Mouse (Mus musculus) kidney, embryonic 16.5 days (tissue): ENCODE results near the gene Ldlrad3. TPM values are rescaled to one million over a fixed set of nuclear protein-coding genes. Genes with fewer than 3 reads are reported as not detected.

Experiments used
- ATAC-seq: fragments of 200-750 bp; cut with Nextera tagmentation; 2 replicates; pipeline ENCODE4 v1.8.0; 2017; ENCODE audit warnings: moderate TSS enrichment; ENCODE audit not compliant: low FRiP score, low TSS enrichment
- H3K27ac ChIP-seq: fragments of 300-500 bp; sonication (generic); 2 replicates; pipeline ENCODE4 v1.5.1; 2014; ENCODE audit warnings: low read length
- H3K27me3 ChIP-seq: fragments of 300-500 bp; sonication (generic); 2 replicates; pipeline ENCODE4 v1.6.1; 2014; ENCODE audit warnings: low read length, control low read depth, mixed read lengths; ENCODE audit not compliant: insufficient read depth
- H3K36me3 ChIP-seq: fragments of 300-500 bp; sonication (generic); 2 replicates; pipeline ENCODE4 v1.6.1; 2014; ENCODE audit warnings: low read length, control low read depth, mixed read lengths; ENCODE audit not compliant: insufficient read depth
- H3K4me1 ChIP-seq: fragments of 300-500 bp; sonication (generic); 2 replicates; pipeline ENCODE4 v1.6.1; 2014; ENCODE audit warnings: low read length, control low read depth, mixed read lengths; ENCODE audit not compliant: insufficient read depth
- H3K4me2 ChIP-seq: fragments of 300-500 bp; sonication (generic); replicated peaks from 2 replicates; pipeline ENCODE4 v1.6.1; 2014; ENCODE audit warnings: low read depth, low read length
- H3K4me3 ChIP-seq: fragments of 300-500 bp; sonication (generic); 2 replicates; pipeline ENCODE4 v1.5.1; 2014; ENCODE audit warnings: mild to moderate bottlenecking, low read length
- H3K9ac ChIP-seq: fragments of 300-500 bp; sonication (generic); replicated peaks from 2 replicates; pipeline ENCODE4 v1.6.1; 2014; ENCODE audit warnings: low read length
- H3K9me3 ChIP-seq: fragments of 300-500 bp; sonication (generic); 2 replicates; pipeline ENCODE4 v1.6.1; 2016; ENCODE audit warnings: low read length, control low read depth
- WGBS: fragments of 180-500 bp; shearing (Covaris S2); extraction: QIAGEN DNeasy Blood & Tissue Kit; methylation state at CpG from one replicate; pipeline ENCODE4 v1.1.7; 2014; 5-methylcytosine and 5-hydroxymethylcytosine counted together
- polyA plus RNA-seq: library from polyadenylated mRNA; unstranded; fragments of >200 nt; fragmentation: Nextera tagmentation; extraction: Ambion mirVana; gene quantifications from 2 replicates; pipeline ENCODE4 v1.2.1, GENCODE M21; 2015

Ldlrad3 gene
- polyA plus RNA-seq, 1 experiment from 2014 or later = 38.3 TPM

GRCm38 (mm10) chr2:102052951-102053660 is 133.1 kb downstream of the Ldlrad3 start:
- Histone ChIP-seq H3K4me2 (no peak overlapping the region), H3K36me3 (peaks cover 8% of the 10 kb centered on the region), H3K9me3 (no peaks in the 10 kb centered on the region), H3K4me1 (peaks cover 18% of the 10 kb centered on the region; the same call in 1 of the 2 replicates), H3K27me3 (no peaks in the 10 kb centered on the region), H3K4me3 (no peak overlapping the region), H3K9ac (no peak overlapping the region), H3K27ac (no peak overlapping the region)
- WGBS = 78% methylated on average over 10 of the region's 10 CpGs
- no peak for ATAC-seq

- Histone ChIP-seq H3K4me3 (no peak overlapping the region), H3K27me3 (no peaks in the 10 kb centered on the region), H3K4me1 (peaks cover 13% of the 10 kb centered on the region; the same call in 1 of the 2 replicates), H3K9me3 (no peaks in the 10 kb centered on the region), H3K36me3 (0 out of 2 replicates have a peak, but pooled peaks cover 5% of the 10 kb centered on the region), H3K27ac (no peak overlapping the region), H3K4me2 (no peak overlapping the region), H3K9ac (no peak overlapping the region)
- WGBS = 83% methylated on average over 6 of the region's 6 CpGs
- no peak for ATAC-seq
Observed at GRCm38 (mm10) chr2:102052353-102052752, 133.8 kb downstream of the Ldlrad3 start.

- Histone ChIP-seq H3K4me2 (no peak overlapping the region), H3K4me1 (0 out of 2 replicates have a peak, but pooled peaks cover 4% of the 10 kb centered on the region), H3K27me3 (no peaks in the 10 kb centered on the region), H3K36me3 (0 out of 2 replicates have a peak, but pooled peaks cover 3% of the 10 kb centered on the region), H3K4me3 (no peak overlapping the region), H3K9me3 (no peaks in the 10 kb centered on the region), H3K9ac (no peak overlapping the region), H3K27ac (no peak overlapping the region)
- no peak for ATAC-seq
- WGBS = 42% methylated on average over 10 of the region's 10 CpGs
Observed at GRCm38 (mm10) chr2:102049866-102050550, 136.2 kb downstream of the Ldlrad3 start.

GRCm38 (mm10) chr2:102048296-102049175 is 137.6 kb downstream of the Ldlrad3 start:
- no peak overlapping the region for H3K4me3 ChIP-seq
- WGBS = 81% methylated on average over 16 of the region's 16 CpGs
- H3K4me2 ChIP-seq = no peak overlapping the region
- H3K36me3 ChIP-seq = 0 out of 2 replicates have a peak, but pooled peaks cover 3% of the 10 kb centered on the region
- no peak overlapping the region for H3K27ac ChIP-seq
- H3K9ac ChIP-seq = no peak overlapping the region
- 0 out of 2 replicates have a peak, but pooled peaks cover 4% of the 10 kb centered on the region for H3K4me1 ChIP-seq
- no peak for ATAC-seq
- H3K27me3 ChIP-seq = no peaks in the 10 kb centered on the region
- H3K9me3 ChIP-seq = no peaks in the 10 kb centered on the region

- ATAC-seq = no peak
- Histone ChIP-seq H3K27me3 (no peaks in the 10 kb centered on the region), H3K4me3 (no peak overlapping the region), H3K36me3 (0 out of 2 replicates have a peak, but pooled peaks cover 3% of the 10 kb centered on the region), H3K4me2 (no peak overlapping the region), H3K4me1 (0 out of 2 replicates have a peak, but pooled peaks cover 4% of the 10 kb centered on the region), H3K9me3 (no peaks in the 10 kb centered on the region), H3K27ac (no peak overlapping the region), H3K9ac (no peak overlapping the region)
- 94% methylated on average over 7 of the region's 7 CpGs for WGBS
Observed at GRCm38 (mm10) chr2:102046481-102046880, 139.7 kb downstream of the Ldlrad3 start.

GRCm38 (mm10) chr2:102040456-102040855 is 145.7 kb downstream of the Ldlrad3 start:
- no peaks in the 10 kb centered on the region for H3K9me3 ChIP-seq
- 94% methylated on average over 5 of the region's 5 CpGs for WGBS
- H3K4me1 ChIP-seq = peaks cover 22% of the 10 kb centered on the region
- H3K9ac ChIP-seq = no peak overlapping the region
- no peak for ATAC-seq
- no peaks in the 10 kb centered on the region for H3K27me3 ChIP-seq
- no peak overlapping the region for H3K27ac ChIP-seq
- no peak overlapping the region for H3K4me2 ChIP-seq
- no peaks in the 10 kb centered on the region for H3K36me3 ChIP-seq
- H3K4me3 ChIP-seq = no peak overlapping the region

GRCm38 (mm10) chr2:102040011-102040410 is 146.2 kb downstream of the Ldlrad3 start:
- Histone ChIP-seq H3K27ac (no peak overlapping the region), H3K9me3 (no peaks in the 10 kb centered on the region), H3K4me2 (no peak overlapping the region), H3K4me1 (peaks cover 25% of the 10 kb centered on the region), H3K36me3 (no peaks in the 10 kb centered on the region), H3K9ac (no peak overlapping the region), H3K4me3 (no peak overlapping the region), H3K27me3 (no peaks in the 10 kb centered on the region)
- ATAC-seq = no peak
- WGBS = 88% methylated on average over 2 of the region's 2 CpGs

- peaks cover 29% of the 10 kb centered on the region for H3K4me1 ChIP-seq
- ATAC-seq = no peak
- H3K9ac ChIP-seq = no peak overlapping the region
- H3K9me3 ChIP-seq = no peaks in the 10 kb centered on the region
- no peaks in the 10 kb centered on the region for H3K36me3 ChIP-seq
- no peaks in the 10 kb centered on the region for H3K27me3 ChIP-seq
- H3K4me2 ChIP-seq = no peak overlapping the region
- 80% methylated on average over 7 of the region's 7 CpGs for WGBS
- H3K4me3 ChIP-seq = no peak overlapping the region
- no peak overlapping the region for H3K27ac ChIP-seq
Observed at GRCm38 (mm10) chr2:102038895-102039667, 147.1 kb downstream of the Ldlrad3 start.
